Mouse (Mus musculus): ENCODE measurements around the gene Kifc5b.
"Not testable (repeated sequence)": the region's sequence is repeated elsewhere in the genome, so short reads cannot be mapped to it uniquely, and the experiment has no call there.

Gene Kifc5b

GRCm38 (mm10) chr17:26972107-26972506 lies 55.2 kb downstream of the Kifc5b start:
- no peak for DNase-seq

GRCm38 (mm10) chr17:26972703-26973574 lies 56.0 kb downstream of the Kifc5b start, which contains the start of gene Zbtb9:
Zbtb9 (plus strand) TSS chr17:26973167.
- DNase-seq = peak; percentile 97

GRCm38 (mm10) chr17:26974547-26974946 lies 57.7 kb downstream of the Kifc5b start:
- no peak for DNase-seq

GRCm38 (mm10) chr17:26975415-26975814 lies 58.5 kb downstream of the Kifc5b start:
- no peak for DNase-seq

GRCm38 (mm10) chr17:26977354-26977753 lies 60.5 kb downstream of the Kifc5b start:
- not testable (repeated sequence) for DNase-seq

- DNase-seq = no peak
Measured at GRCm38 (mm10) chr17:26979426-26979825, 62.5 kb downstream of the Kifc5b start.

GRCm38 (mm10) chr17:26981050-26981449 lies 64.2 kb downstream of the Kifc5b start:
- no peak for DNase-seq
